Mouse (Mus musculus): ENCODE results near the gene Egfem1. TPM values are rescaled to one million over a fixed set of nuclear protein-coding genes. Genes with fewer than 3 reads are reported as not detected.

Gene Egfem1
- polyA plus RNA-seq, 1 experiment from 2014 or later: 0.92 TPM

DNA sequence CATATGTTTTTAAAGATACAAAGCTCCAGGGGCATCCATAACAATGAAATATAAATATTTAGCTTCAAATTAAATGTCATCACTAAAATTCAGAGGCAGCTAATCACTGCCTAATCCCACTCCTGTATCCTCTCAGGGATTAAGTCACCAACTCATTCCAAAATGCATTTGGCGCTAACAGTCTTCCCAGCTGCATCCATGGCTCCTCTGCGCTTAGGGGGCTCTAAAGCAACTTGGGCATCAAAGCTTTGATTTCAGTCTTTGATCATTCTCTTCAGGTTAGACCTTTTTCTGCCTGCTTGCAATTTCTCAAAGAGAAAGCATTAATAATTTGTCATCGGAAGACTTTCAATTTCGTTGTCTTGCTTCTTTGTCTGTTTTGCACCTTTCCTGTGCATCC is 87.2 kb downstream of the Egfem1 start:
- Histone ChIP-seq H3K4me3 (no peak overlapping the region), H3K9me3 (no peaks in the 10 kb centered on the region), H3K36me3 (no peaks in the 10 kb centered on the region), H3K27me3 (ENCODE audit: insufficient read depth, poor library complexity, severe bottlenecking) (no peaks in the 10 kb centered on the region), H3K27ac (no peak overlapping the region), H3K4me1 (no peaks in the 10 kb centered on the region)
- 78% methylated on average over 4 of the region's 4 CpGs for WGBS
- no peak for DNase-seq (ENCODE audit: low spot score)

DNA sequence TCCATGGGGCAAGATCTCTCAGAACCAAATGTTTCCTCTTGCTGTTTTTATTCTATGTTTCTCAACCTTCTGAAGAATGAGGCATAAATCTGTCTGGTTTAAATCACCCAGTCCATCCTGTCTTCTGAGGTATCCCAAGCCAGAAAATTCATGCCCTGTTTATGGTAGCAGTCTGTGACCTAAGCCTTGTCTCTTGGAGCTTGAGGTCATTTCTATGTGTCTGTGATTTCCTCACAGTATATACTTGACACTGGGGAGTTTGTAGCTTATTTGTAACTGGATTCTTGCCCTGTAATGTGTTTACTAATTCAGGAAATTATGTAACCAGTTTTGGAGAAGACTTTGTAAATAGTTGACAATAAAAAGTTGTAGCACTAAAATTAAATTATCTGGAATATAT is 95.2 kb downstream of the Egfem1 start:
- no peaks in the 10 kb centered on the region for H3K9me3 ChIP-seq
- H3K4me1 ChIP-seq: no peaks in the 10 kb centered on the region
- no peaks in the 10 kb centered on the region for H3K36me3 ChIP-seq
- no peak for DNase-seq (ENCODE audit: low spot score)
- no peak overlapping the region for H3K27ac ChIP-seq
- no peak overlapping the region for H3K4me3 ChIP-seq
- no peaks in the 10 kb centered on the region for H3K27me3 ChIP-seq (ENCODE audit: insufficient read depth, poor library complexity, severe bottlenecking)

DNA sequence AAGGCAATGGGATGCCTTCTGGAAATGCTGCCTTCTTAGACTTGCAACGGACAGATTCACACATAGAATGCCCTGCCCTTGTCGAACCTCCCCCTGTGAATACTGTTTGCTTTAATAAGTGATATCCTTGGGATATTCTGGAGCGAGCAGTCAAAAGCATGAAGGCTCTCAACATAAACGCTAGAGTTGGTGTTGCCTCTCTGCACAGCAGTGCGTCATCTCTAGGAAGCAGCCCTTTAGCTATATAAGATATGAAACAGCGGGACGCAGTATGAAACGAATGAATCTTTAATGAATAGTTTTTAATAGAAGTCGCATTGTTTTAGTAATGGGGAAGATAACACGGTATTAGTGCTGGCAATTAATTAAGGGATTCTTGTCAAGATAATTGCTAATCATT is 101.2 kb downstream of the Egfem1 start:
- H3K27me3 ChIP-seq (ENCODE audit: insufficient read depth, poor library complexity, severe bottlenecking): no peaks in the 10 kb centered on the region
- H3K36me3 ChIP-seq: no peaks in the 10 kb centered on the region
- WGBS: 87% methylated on average over 10 of the region's 10 CpGs
- no peaks in the 10 kb centered on the region for H3K9me3 ChIP-seq
- no peak for DNase-seq (ENCODE audit: low spot score)
- no peak overlapping the region for H3K27ac ChIP-seq
- no peaks in the 10 kb centered on the region for H3K4me1 ChIP-seq
- no peak overlapping the region for H3K4me3 ChIP-seq

DNA sequence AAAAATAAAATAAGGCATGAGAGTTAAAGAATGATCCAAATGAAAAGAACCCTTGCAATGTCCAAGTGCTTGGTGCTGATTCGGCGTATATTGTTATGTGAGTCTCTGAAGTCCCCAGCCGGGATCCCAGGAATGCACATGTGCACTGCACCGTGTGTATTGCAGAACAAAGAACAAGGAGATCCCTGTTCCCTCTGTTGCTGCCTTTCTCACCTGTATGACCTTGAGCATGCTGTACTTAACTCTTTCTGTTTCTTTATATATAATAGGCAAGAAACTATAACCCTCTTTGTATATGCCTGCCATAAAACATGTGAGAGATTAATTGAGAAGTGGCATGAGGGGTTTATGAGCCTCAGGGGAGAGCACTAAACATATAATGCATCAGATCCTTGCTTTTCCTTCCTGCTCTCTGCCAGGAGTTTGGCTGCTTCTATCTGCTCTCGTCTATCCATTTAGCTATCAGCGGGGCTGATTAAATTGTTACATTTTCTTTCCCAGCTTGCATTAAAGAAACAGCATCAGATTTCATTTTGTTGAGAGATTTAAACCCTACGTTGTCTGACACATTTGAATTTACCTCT is 101.9 kb downstream of the Egfem1 start:
- H3K27ac ChIP-seq: no peak overlapping the region
- 70% methylated on average over 7 of the region's 7 CpGs for WGBS
- no peaks in the 10 kb centered on the region for H3K9me3 ChIP-seq
- H3K4me1 ChIP-seq: no peaks in the 10 kb centered on the region
- H3K4me3 ChIP-seq: no peak overlapping the region
- no peak for DNase-seq (ENCODE audit: low spot score)
- no peaks in the 10 kb centered on the region for H3K36me3 ChIP-seq
- no peaks in the 10 kb centered on the region for H3K27me3 ChIP-seq (ENCODE audit: insufficient read depth, poor library complexity, severe bottlenecking)

DNA sequence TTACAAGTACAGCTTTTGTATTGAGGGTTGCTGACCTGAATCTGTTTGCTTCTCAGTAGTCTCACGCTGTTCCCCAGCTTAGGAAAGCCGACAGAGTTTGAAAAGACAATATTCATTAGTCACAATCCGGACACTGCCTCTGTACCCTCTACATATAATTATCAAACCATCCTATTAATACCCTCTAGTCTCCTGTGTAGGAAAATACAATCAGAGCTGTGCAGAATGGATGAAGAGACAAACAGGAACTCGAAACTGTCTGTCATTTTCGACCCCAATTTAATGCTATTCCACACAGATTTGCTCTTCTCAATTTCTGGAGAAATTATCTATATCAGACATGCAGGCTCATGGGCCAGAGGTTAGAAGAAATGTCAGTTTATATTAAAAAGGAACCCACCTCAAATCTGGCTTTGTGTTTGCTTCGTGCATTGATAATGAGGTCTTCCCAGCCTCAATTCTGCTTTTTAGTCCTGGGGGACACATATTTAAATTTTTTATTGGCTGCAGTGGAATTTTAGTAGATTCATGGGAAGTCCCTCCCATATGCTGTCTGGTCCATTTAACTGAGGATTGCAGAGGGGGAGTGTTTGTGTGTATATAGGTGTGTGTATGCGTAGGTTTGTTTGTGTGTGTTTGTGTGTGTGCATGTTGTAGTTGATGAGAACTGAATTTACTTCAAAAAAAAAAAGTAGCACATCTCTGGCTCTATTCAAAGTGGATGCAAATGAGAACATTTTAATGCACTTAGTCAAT is 102.8 kb downstream of the Egfem1 start:
- Histone ChIP-seq H3K9me3 (no peaks in the 10 kb centered on the region), H3K27me3 (ENCODE audit: insufficient read depth, poor library complexity, severe bottlenecking) (no peaks in the 10 kb centered on the region), H3K4me3 (no peak overlapping the region), H3K4me1 (no peaks in the 10 kb centered on the region), H3K27ac (no peak overlapping the region), H3K36me3 (no peaks in the 10 kb centered on the region)
- DNase-seq (ENCODE audit: low spot score): no peak
- 77% methylated on average over 7 of the region's 7 CpGs for WGBS

DNA sequence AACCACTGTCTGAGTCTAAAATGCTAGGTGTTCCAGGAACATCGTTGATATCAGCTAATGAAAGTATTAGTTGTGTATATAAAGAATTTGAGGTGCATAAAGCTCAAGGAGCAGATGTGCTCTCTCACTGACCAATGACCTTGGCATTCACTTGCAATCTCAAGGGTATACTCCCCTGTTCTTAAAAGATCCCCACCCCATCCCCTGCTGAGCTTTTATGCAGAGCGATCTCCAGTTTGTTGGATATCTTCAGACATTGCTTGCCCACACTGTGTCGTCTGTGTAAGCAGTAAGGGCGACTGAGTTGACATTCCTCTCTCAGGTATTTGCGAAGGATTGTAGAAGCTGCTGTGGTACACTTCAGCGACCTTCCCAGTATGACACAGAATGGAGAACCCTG is 108.4 kb downstream of the Egfem1 start:
- no peaks in the 10 kb centered on the region for H3K4me1 ChIP-seq
- no peak overlapping the region for H3K4me3 ChIP-seq
- 67% methylated on average over 6 of the region's 6 CpGs for WGBS
- H3K27me3 ChIP-seq (ENCODE audit: insufficient read depth, poor library complexity, severe bottlenecking): no peaks in the 10 kb centered on the region
- H3K9me3 ChIP-seq: no peaks in the 10 kb centered on the region
- H3K27ac ChIP-seq: no peak overlapping the region
- no peak for DNase-seq (ENCODE audit: low spot score)
- no peaks in the 10 kb centered on the region for H3K36me3 ChIP-seq

DNA sequence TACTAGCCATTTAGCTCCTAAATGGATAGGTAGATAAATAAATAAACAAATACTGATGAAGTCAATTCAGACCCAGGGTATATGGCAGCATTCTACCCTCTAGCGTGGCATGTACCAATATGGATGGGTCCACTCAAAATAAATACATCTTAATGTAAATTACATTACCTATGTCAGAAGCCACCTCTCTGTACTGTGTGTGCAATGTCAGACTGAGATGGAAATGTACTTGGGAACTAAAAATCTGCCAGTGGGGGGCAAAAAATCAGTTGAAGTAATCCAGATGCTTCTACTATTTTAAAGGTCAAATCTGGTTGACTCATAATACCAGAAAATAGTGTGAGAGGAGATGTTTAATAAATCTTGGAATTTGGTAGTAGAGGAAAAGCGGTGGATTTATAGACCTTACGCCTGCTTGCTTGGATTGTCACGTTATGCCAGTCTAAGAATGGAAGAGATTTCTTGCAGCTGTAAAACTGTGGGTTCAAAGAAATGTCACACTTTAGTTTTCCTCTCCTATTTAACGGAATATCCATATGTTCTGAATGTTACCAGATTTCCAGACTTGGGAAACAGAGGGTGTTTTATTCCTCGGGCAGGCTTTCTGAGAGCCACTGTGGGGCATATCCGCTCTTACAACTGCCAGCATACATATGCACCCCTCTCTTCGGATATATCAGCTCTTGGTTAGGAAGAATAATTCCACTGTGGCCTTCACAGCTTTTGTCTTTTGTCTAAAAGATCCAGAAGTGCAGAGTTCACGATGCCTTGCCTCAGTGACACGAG is 116.1 kb downstream of the Egfem1 start:
- no peak for DNase-seq (ENCODE audit: low spot score)
- Histone ChIP-seq H3K4me1 (no peaks in the 10 kb centered on the region), H3K27me3 (ENCODE audit: insufficient read depth, poor library complexity, severe bottlenecking) (no peaks in the 10 kb centered on the region), H3K9me3 (no peaks in the 10 kb centered on the region), H3K36me3 (no peaks in the 10 kb centered on the region), H3K4me3 (no peak overlapping the region), H3K27ac (no peak overlapping the region)
- WGBS: 83% methylated on average over 10 of the region's 10 CpGs

DNA sequence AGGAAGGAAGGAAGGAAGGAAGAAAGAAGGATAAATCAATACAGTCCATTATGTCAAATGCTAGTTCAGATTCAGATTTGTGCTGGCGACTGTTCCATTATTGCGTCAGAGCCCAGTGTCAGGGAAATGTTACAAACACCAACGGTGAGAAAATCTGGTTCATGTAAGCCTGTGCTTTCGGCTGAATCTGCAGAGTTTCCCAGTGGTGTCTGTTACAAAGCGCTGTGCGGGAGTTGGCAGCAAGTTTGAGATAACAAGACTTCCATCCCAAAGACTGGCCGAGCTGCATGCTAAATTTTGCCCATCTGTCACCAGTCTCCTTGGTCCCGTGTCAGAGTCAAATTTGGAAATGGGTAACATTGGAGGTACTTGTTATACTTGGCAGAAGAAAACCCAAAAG is 118.8 kb downstream of the Egfem1 start:
- DNase-seq (ENCODE audit: low spot score): no peak
- Histone ChIP-seq H3K27ac (no peak overlapping the region), H3K4me3 (no peak overlapping the region), H3K9me3 (no peaks in the 10 kb centered on the region), H3K36me3 (no peaks in the 10 kb centered on the region), H3K27me3 (ENCODE audit: insufficient read depth, poor library complexity, severe bottlenecking) (no peaks in the 10 kb centered on the region), H3K4me1 (no peaks in the 10 kb centered on the region)
- WGBS: 41% methylated on average over 8 of the region's 8 CpGs

DNA sequence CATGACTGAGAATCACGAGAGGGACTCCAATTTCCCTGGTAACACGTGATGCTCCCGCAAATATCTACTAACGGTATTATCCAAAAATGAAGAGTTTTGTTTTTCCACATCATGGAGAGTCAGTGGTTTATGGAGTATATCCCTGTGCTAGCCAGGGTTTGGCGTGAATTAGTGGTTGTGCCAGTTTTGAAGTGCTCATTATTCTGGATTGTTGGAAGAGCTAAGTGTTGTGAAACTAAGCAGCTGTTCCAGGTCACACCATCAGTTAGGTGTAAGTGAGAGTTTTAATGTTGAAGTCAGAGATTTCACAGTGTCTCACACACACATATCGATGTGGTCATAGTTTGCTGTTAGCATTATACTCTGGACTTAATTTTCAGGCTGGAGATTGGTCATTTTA is 120.7 kb downstream of the Egfem1 start:
- H3K36me3 ChIP-seq: no peaks in the 10 kb centered on the region
- H3K4me1 ChIP-seq: no peaks in the 10 kb centered on the region
- no peak overlapping the region for H3K27ac ChIP-seq
- no peak for DNase-seq (ENCODE audit: low spot score)
- no peaks in the 10 kb centered on the region for H3K9me3 ChIP-seq
- WGBS: 87% methylated on average over 6 of the region's 6 CpGs
- H3K4me3 ChIP-seq: no peak overlapping the region
- H3K27me3 ChIP-seq (ENCODE audit: insufficient read depth, poor library complexity, severe bottlenecking): no peaks in the 10 kb centered on the region

DNA sequence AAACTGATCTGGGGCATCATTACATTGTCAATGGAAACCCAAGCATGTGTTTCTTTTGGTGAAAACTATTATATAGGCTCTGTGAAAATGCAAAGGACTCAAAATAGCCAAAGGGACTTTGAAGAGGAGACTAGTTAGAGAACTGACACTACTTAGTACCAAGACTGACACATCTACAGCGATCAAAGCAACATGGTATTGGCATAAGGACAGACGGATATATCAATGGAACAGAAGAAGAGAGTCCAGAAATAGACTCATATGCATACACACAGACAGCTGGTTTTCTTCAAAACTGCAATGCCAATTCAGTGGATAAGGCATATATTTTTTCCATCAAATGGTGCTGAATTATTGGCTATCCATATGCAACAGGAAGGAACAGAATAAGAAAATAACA is 140.6 kb downstream of the Egfem1 start:
- DNase-seq (ENCODE audit: low spot score): no peak
- Histone ChIP-seq H3K9me3 (no peaks in the 10 kb centered on the region), H3K27ac (no peak overlapping the region), H3K27me3 (ENCODE audit: insufficient read depth, poor library complexity, severe bottlenecking) (no peaks in the 10 kb centered on the region), H3K4me3 (no peak overlapping the region), H3K36me3 (no peaks in the 10 kb centered on the region), H3K4me1 (no peaks in the 10 kb centered on the region)
- 77% methylated on average over 2 of the region's 2 CpGs for WGBS

DNA sequence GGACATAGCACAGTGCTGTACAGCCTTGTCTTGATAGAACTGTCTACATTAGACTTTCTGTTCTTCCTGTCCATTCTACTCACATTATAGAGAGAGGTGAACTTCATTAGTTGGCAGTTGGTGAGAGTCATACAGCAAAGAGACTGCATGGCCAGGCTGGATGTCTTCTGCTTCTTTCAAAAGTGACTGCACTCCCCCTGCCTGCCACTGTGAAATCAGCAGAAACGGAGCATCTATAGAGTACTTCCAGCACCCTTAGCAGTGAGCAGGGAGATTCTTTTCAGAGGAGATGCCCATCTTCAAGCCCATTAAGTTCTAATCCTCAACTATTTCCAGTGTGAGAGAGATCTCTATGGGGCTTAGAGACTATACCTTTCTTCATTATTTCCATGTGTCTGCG is 147.9 kb downstream of the Egfem1 start:
- no peak for DNase-seq (ENCODE audit: low spot score)
- 55% methylated on average over 2 of the region's 2 CpGs for WGBS

DNA sequence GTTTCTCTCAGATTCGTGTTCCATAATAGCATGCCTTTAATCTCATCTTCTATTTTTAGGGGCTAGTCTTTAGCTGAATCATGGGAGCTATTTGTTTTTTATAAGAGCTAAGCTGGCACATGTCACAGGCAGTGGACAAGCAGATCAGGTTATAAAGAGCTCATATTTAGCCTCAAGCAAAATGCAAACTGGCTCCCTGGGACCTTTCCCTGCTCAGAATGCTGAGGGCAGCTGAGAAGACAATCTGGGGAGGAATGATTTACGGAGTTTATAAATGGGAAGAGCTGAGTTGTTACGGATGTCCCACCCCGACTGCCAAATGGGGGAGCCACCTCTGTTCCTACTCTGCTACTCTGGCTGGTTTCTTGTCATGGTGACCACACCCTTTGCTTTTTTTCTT is 153.7 kb downstream of the Egfem1 start:
- no peak overlapping the region for H3K4me3 ChIP-seq
- no peaks in the 10 kb centered on the region for H3K4me1 ChIP-seq
- H3K27me3 ChIP-seq (ENCODE audit: insufficient read depth, poor library complexity, severe bottlenecking): no peaks in the 10 kb centered on the region
- no peaks in the 10 kb centered on the region for H3K9me3 ChIP-seq
- DNase-seq (ENCODE audit: low spot score): no peak
- H3K36me3 ChIP-seq: no peaks in the 10 kb centered on the region
- H3K27ac ChIP-seq: no peak overlapping the region
- WGBS: 69% methylated on average over 4 of the region's 4 CpGs

More for the DNA sequence above, 147.9 kb downstream of the Egfem1 start:
- H3K27ac ChIP-seq: no peak overlapping the region
- no peaks in the 10 kb centered on the region for H3K27me3 ChIP-seq (ENCODE audit: insufficient read depth, poor library complexity, severe bottlenecking)
- H3K36me3 ChIP-seq: no peaks in the 10 kb centered on the region
- no peaks in the 10 kb centered on the region for H3K9me3 ChIP-seq
- no peaks in the 10 kb centered on the region for H3K4me1 ChIP-seq
- H3K4me3 ChIP-seq: no peak overlapping the region

DNA sequence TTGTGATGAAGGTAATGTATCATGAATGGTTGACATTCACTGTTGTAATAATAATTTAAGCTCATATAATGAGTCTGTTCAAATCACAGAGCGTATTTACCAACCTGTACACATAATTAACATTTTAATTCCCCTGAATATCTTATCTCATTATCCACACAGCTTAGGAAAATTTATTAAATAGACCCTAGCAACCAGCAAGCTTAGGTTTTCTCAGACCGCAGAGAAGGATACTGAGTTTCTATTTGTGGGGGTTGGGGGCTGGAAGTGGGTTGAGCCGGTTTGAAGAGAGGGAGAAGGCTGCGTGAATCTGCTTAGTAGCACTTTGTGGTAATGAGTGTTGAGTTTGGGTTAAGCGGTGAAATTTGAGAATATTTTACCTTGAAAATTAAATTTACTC is 154.7 kb downstream of the Egfem1 start:
- no peaks in the 10 kb centered on the region for H3K36me3 ChIP-seq
- no peaks in the 10 kb centered on the region for H3K27me3 ChIP-seq (ENCODE audit: insufficient read depth, poor library complexity, severe bottlenecking)
- H3K4me3 ChIP-seq: no peak overlapping the region
- H3K9me3 ChIP-seq: no peaks in the 10 kb centered on the region
- WGBS: 83% methylated on average over 5 of the region's 5 CpGs
- no peak overlapping the region for H3K27ac ChIP-seq
- DNase-seq (ENCODE audit: low spot score): no peak
- no peaks in the 10 kb centered on the region for H3K4me1 ChIP-seq
